Mouse (Mus musculus) B cell, adult (primary cell): ENCODE results near the gene Arsk. TPM values are rescaled to one million over a fixed set of nuclear protein-coding genes. Genes with fewer than 3 reads are reported as not detected.

ENCODE experiments used
- total RNA-seq: library from RNA; stranded (reverse); gene quantifications from 4 replicates; pipeline ENCODE4 v1.2.4, GENCODE M21; 2023; ENCODE audit not compliant: inconsistent age

Arsk gene
- total RNA-seq = 10.3 to 13.7 TPM (median 12.3 TPM) in 4 replicates

DNA sequence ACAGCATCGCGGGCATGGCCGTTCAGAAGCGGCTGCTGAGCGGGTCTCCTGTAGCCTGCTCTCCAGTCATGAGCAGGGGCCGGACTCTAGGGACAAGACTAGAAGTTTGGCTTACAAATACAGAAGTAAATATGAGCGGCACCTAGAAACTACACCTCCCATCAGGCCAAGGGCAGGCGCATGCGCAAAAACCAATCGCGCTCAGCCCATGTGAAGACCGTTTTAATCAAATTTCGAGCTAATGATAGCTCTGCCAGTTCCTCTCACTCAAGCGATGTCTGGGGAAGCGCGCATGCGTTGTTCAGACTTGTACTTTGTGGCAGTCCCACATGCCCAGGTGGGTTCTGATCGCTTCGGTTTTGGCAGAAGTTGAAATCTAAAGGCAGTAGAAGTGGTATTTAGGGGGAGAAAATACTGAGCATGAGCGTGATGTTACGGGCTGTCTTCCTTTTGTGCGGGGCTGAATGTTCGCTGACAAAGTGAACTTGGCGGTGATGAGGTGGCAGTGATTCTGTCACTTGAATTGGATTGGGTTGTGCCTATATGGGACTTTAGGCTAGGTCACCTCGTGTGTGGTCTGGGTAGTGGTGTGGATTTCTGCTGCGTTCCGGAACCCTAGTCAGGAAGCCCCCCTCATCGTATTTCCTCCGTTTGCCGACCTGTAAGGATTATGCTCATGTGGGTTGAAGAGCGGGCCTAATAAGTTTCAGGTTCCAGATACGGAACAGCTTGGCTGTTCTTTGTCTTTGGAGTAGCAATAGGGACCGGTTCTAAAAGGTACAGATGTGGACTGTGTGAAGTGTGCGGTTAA lies at the start of gene Arsk, which contains the start of gene Ttc37:
TSS of gene Arsk (minus strand) at position 168 of the 811 bp plus-strand sequence.
TSS of gene Ttc37 (plus strand) at position 242 of the 811 bp plus-strand sequence.

DNA sequence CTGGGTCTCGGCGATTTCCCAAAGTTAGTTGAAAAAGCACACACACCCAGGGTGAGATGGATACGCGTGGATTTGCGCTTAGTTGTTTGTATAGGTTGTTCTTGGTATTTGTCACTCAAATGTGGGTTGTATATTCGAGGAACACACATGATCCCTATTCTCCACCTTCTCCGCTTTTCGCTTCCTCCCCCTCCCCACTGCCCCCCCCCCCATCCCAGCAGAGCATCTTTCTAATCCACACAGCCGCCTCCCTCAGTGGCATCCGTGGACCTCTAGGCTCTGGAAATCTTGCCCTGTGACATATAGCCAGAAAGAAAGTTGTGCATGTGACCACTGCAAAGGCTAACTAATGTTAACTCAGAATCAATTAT lies 41.6 kb downstream of the Arsk start, which contains the start of gene Gpr150:
TSS of gene Gpr150 (minus strand) at position 101 of the 371 bp plus-strand sequence.

DNA sequence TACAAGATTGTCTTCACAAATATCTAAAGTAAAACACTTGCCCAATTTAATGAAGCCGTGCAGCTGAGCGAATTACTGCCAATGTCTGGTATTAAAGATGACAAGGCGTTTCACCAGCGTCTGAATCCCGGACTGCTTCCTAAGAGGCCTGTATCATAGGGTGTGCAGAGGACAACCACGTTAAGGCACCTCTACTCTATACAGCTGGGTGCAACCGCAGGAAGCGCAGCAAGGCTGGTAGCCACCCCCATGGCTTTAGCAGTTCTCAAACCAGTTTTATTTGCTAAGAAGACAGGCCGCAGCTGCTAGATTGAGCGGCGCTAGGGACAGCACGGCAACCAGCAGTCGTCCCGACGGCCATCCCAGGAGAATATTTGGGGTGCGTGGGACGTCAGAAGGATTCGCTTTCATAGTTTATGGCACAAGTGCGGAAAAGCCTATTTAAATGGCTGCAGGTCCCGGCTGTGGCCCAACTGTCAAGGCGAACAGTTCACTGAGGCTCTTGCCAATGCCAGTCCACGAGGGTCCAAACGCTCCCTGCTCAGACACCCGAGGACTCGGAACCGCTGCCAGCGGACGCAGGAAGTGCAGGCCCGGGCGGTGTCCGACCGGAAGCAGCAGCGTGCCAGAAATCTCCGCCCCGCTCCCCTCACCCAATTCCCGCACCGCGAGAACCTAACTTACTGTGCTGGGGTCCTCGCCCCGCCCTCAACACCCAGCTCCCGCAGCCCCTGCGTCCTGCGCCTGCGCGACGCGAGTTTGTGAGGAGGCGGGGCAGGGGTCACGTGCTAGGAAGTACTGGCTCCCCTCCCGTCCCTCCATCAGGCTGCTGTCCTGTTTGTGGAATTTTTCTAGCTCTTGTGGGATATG lies 80.3 kb downstream of the Arsk start, which contains the start of gene Rfesd:
TSS of gene Rfesd (minus strand) at position 746 of the 870 bp plus-strand sequence.

Other genes with a start within 250 kb of the Arsk start
- gene Rhobtb3, start 154.7 kb downstream of the Arsk start, total RNA-seq = 0.10 to 0.45 TPM (median 0.31 TPM) in 4 replicates
- not detected in 4 replicates for gene Spata9, start 131.5 kb downstream of the Arsk start, total RNA-seq
- 8.1 to 9.6 TPM (median 8.8 TPM) in 4 replicates for gene Rfesd, start 79.9 kb downstream of the Arsk start, total RNA-seq
- not detected in 4 replicates for gene Gpr150, start 41.7 kb downstream of the Arsk start, total RNA-seq
- gene Ttc37, start 74 bp upstream of the Arsk start, total RNA-seq = 19.6 to 32.2 TPM (median 25.6 TPM) in 4 replicates
- not detected in 4 replicates for gene Fam81b, start 206.4 kb upstream of the Arsk start, total RNA-seq